Mouse (Mus musculus) bone marrow, adult 2 months (tissue): Measurements from ENCODE around the gene Gps2.

Experiments used
- CTCF ChIP-seq: fragments of 200-500 bp; IDR thresholded peaks from 2 replicates; pipeline ENCODE4 v1.5.1; 2011; ENCODE audit warnings: low read length, control low read depth; ENCODE audit not compliant: control insufficient read depth, insufficient read depth
- POLR2A ChIP-seq: fragments of 200-500 bp; IDR thresholded peaks from 2 replicates; pipeline ENCODE4 v1.6.1; 2011; ENCODE audit warnings: low read depth, mild to moderate bottlenecking, control low read depth, low read length, borderline replicate concordance; ENCODE audit not compliant: control insufficient read depth

DNA sequence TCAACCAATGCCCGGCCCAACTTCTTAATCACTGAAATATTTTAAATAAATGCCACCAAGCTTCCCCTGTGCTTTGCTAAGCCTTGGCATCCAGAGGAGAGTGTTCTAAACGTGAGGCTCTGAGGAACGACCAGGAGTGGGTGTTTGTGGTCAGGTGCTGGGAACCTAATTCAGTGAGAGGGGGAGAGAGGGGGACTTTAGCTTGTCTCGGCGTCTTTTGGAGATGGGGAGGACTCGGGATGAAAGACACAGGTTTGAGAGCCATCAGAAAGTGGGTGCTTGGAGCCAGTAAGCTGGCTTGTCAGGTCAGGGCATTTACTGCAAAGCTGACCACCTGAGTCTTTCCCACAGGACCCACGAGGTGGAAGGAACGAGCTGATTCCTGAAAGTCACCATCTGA lies 18.1 kb downstream of the Gps2 start:
- TF ChIP-seq POLR2A: no peak
- TF ChIP-seq CTCF: no peak
